Mouse (Mus musculus): ENCODE data around the gene Ell3. TPM values are rescaled to one million over a fixed set of nuclear protein-coding genes. Genes with fewer than 3 reads are reported as not detected.
A peak's percentile ranks its signal among the peaks of the same experiment; 100 is the strongest.

Ell3 gene
- polyA plus RNA-seq, 1 experiment = 22.8 TPM

DNA sequence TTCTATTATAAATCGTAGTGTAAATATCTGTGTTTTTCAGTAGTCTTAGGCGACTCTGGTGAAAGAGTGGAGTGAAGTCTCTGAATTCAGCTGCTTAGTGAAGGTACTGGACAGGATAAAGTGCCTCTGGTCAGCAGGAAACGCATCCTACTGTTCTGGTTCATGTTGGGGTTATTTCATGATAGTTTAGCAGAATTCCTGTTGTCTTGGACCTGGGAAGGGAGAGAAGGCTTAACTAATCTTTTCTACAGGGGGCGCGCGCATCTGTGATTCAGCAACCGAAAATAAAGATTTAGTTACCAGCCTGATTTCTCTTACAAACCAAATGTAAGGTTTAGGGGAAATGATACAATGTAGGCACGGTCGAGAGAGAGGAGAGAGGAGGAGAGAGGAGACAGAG lies 4.1 kb upstream of the Ell3 start:
- peak overlapping the region; percentile 65; the same call in 1 of the 2 replicates for H3K4me3 ChIP-seq (ENCODE audit: extremely low read depth, insufficient read depth, insufficient read length)
- TF ChIP-seq CTCF (IDR thresholded peaks at IDR 0.05; ENCODE audit: extremely low read depth, insufficient read depth, insufficient read length, insufficient replicate concordance) = no peak
- TF ChIP-seq POLR2A (IDR thresholded peaks at IDR 0.05; ENCODE audit: low read depth, low read length) = no peak
- WGBS = 11% methylated on average over 9 of the region's 9 CpGs
- H3K27me3 ChIP-seq (ENCODE audit: control insufficient read depth, insufficient read depth, low read length) = no peaks in the 10 kb centered on the region
- H3K36me3 ChIP-seq (ENCODE audit: control insufficient read depth, insufficient read depth, low read length) = peaks cover 9% of the 10 kb centered on the region
- peak overlapping the region; percentile 86; the same call in 1 of the 2 replicates for H3K27ac ChIP-seq (ENCODE audit: insufficient read depth, low read length)
- DNase-seq (ENCODE audit: low read depth in 1 of 2, low spot score in 2 of 2) = peak; percentile 11 to 37
- peaks cover 6% of the 10 kb centered on the region for H3K4me1 ChIP-seq (ENCODE audit: control insufficient read depth, insufficient read depth, insufficient read length)

DNA sequence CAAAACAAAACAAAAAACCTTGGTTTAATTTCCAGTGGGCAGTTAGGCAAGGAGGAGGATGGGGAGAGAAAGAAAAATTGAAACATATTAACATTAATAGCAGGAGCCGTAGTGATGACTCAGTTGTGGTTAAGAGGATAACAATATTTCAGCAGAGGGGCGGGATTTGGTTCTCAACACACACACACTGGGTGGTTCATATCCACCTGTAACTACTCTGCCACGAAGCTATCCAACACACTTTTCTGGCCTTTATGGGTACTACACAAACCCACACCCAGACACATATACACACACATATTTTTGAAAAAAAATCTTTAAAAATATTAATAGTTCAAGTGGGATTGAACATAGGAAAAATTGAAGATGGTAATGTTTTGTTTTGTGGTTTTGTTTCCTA lies 2.9 kb upstream of the Ell3 start:
- Histone ChIP-seq H3K4me1 (ENCODE audit: control insufficient read depth, insufficient read depth, insufficient read length) (peaks cover 11% of the 10 kb centered on the region), H3K36me3 (ENCODE audit: control insufficient read depth, insufficient read depth, low read length) (peaks cover 5% of the 10 kb centered on the region), H3K4me3 (ENCODE audit: extremely low read depth, insufficient read depth, insufficient read length) (no peak overlapping the region), H3K27me3 (ENCODE audit: control insufficient read depth, insufficient read depth, low read length) (no peaks in the 10 kb centered on the region), H3K27ac (ENCODE audit: insufficient read depth, low read length) (no peak overlapping the region)
- 60% methylated on average over 3 of the region's 3 CpGs for WGBS
- TF ChIP-seq CTCF (IDR thresholded peaks at IDR 0.05; ENCODE audit: extremely low read depth, insufficient read depth, insufficient read length, insufficient replicate concordance) (no peak), POLR2A (IDR thresholded peaks at IDR 0.05; ENCODE audit: low read depth, low read length) (no peak)
- no peak for DNase-seq (ENCODE audit: low read depth in 1 of 2, low spot score in 2 of 2)

DNA sequence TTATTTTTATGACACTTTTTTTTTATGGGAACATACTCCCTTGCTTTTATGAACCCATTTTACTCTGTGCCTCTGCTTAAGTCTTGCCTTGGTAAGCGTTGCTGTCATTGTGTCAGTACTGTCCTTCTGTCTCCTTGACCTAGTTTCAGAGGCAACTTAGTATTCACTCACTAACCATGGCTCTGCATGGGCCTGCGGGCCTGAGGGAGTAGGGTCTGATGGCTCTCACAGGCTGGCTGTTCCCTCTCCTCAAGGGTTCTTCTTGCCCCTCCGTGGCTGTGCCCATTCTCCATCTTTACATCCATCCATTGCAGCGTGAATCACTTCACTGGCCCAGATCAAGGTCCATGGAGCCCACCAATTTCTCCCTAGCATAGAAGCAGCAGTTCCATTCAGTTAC lies 2.4 kb upstream of the Ell3 start:
- peaks cover 11% of the 10 kb centered on the region for H3K4me1 ChIP-seq (ENCODE audit: control insufficient read depth, insufficient read depth, insufficient read length)
- 87% methylated on average over 4 of the region's 4 CpGs for WGBS
- TF ChIP-seq POLR2A (IDR thresholded peaks at IDR 0.05; ENCODE audit: low read depth, low read length) (no peak), CTCF (IDR thresholded peaks at IDR 0.05; ENCODE audit: extremely low read depth, insufficient read depth, insufficient read length, insufficient replicate concordance) (no peak)
- no peak overlapping the region for H3K4me3 ChIP-seq (ENCODE audit: extremely low read depth, insufficient read depth, insufficient read length)
- H3K27ac ChIP-seq (ENCODE audit: insufficient read depth, low read length) = no peak overlapping the region
- no peak for DNase-seq (ENCODE audit: low read depth in 1 of 2, low spot score in 2 of 2)
- H3K27me3 ChIP-seq (ENCODE audit: control insufficient read depth, insufficient read depth, low read length) = no peaks in the 10 kb centered on the region
- H3K36me3 ChIP-seq (ENCODE audit: control insufficient read depth, insufficient read depth, low read length) = peaks cover 5% of the 10 kb centered on the region

DNA sequence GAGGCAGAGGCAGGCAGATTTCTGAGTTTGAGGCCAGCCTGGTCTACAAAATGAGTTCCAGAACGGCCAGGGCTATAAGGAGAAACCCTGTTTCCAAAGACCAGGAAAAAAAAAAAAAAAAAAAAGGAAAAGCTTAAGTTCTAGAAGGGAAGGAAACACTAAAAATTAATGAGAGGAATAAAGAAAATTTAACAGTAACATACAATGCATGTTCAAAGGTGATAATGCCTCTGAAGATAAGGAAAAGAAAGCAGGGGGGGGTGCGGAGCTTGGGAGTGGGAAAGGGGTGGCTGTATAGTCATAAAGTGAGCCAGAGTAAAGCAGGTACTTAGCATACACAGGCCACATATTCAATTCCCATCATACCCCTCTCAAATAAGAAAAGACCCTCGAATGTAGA lies 1.0 kb upstream of the Ell3 start:
- H3K4me1 ChIP-seq (ENCODE audit: control insufficient read depth, insufficient read depth, insufficient read length) = peaks cover 6% of the 10 kb centered on the region; the same call in 1 of the 2 replicates
- H3K4me3 ChIP-seq (ENCODE audit: extremely low read depth, insufficient read depth, insufficient read length) = no peak overlapping the region
- no peak for TF ChIP-seq POLR2A (IDR thresholded peaks at IDR 0.05; ENCODE audit: low read depth, low read length)
- TF ChIP-seq CTCF (IDR thresholded peaks at IDR 0.05; ENCODE audit: extremely low read depth, insufficient read depth, insufficient read length, insufficient replicate concordance) = no peak
- no peak for DNase-seq (ENCODE audit: low read depth in 1 of 2, low spot score in 2 of 2)
- no peak overlapping the region for H3K27ac ChIP-seq (ENCODE audit: insufficient read depth, low read length)
- WGBS = 88% methylated on average over 3 of the region's 3 CpGs
- H3K36me3 ChIP-seq (ENCODE audit: control insufficient read depth, insufficient read depth, low read length) = no peaks in the 10 kb centered on the region
- no peaks in the 10 kb centered on the region for H3K27me3 ChIP-seq (ENCODE audit: control insufficient read depth, insufficient read depth, low read length)

DNA sequence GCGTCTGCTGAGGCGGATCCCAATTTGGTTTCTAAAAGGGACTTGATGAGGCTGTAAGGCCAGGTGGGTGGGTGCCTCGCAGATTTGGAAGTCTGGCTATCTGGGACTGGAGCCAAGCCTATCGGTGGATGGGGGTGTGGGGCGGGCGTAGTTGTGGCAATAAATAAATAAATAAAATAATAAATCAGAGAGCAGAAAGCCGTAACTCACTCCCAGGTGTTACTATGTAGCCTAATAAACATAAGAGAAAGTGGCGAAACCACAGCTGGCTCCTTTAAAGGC lies 1.1 kb downstream of the Ell3 start:
- 6% methylated on average over 8 of the region's 8 CpGs for WGBS
- TF ChIP-seq CTCF (IDR thresholded peaks at IDR 0.05; ENCODE audit: extremely low read depth, insufficient read depth, insufficient read length, insufficient replicate concordance) (no peak), POLR2A (IDR thresholded peaks at IDR 0.05; ENCODE audit: low read depth, low read length) (no peak)
- DNase-seq (ENCODE audit: low read depth in 1 of 2, low spot score in 2 of 2) = peak in 1 of 2 experiments; percentile 8
- Histone ChIP-seq H3K27ac (ENCODE audit: insufficient read depth, low read length) (peak overlapping the region; percentile 58), H3K4me3 (ENCODE audit: extremely low read depth, insufficient read depth, insufficient read length) (peak overlapping the region; percentile 69; the same call in 1 of the 2 replicates), H3K27me3 (ENCODE audit: control insufficient read depth, insufficient read depth, low read length) (no peaks in the 10 kb centered on the region), H3K36me3 (ENCODE audit: control insufficient read depth, insufficient read depth, low read length) (peaks cover 7% of the 10 kb centered on the region), H3K4me1 (ENCODE audit: control insufficient read depth, insufficient read depth, insufficient read length) (peaks cover 5% of the 10 kb centered on the region; the same call in 1 of the 2 replicates)

DNA sequence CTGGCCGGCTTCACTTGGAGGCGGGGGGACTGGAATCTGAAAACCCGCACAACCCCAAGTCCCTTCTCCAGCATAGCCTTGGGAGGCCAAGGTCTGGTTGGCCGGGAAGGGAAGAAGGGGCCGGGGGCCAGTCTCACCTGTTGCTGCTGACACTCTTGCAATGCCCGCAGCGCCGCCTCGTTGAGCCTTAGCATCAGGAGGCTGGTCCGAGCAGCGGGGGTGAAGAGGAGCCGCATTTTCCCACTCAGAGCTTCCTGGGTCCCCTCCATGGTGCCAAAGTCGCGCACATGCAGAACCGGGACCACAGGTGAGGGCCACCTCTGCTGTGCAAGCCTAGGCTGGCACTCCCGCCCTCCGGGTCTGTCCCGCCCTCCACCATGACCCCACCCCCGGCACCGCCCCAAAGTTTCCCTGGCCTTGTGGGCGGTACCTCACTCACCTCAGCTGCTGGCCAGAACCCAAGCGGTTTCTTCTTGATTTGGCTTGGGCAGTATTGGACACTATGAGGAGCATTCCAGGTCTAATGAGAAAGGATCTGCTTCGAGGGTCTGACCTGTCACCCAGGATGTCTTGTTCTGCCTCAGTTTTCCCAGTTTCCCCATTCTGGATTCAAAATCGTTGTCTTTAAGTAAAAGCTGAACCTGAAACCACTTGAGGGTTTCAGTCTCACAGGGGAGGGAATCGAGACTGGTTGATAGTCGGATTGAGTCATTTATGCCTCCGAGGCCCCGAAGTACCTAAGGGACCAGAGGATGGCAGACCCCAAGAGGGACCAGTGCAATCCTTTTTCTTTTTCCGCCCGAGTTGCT lies 1.6 kb downstream of the Ell3 start:
- 1% methylated on average over 30 of the region's 30 CpGs for WGBS
- Histone ChIP-seq H3K4me1 (ENCODE audit: control insufficient read depth, insufficient read depth, insufficient read length) (peaks cover 5% of the 10 kb centered on the region; the same call in 1 of the 2 replicates), H3K36me3 (ENCODE audit: control insufficient read depth, insufficient read depth, low read length) (peaks cover 11% of the 10 kb centered on the region), H3K27ac (ENCODE audit: insufficient read depth, low read length) (peak overlapping the region; percentile 58), H3K27me3 (ENCODE audit: control insufficient read depth, insufficient read depth, low read length) (no peaks in the 10 kb centered on the region), H3K4me3 (ENCODE audit: extremely low read depth, insufficient read depth, insufficient read length) (peak overlapping the region; percentile 69)
- TF ChIP-seq CTCF (IDR thresholded peaks at IDR 0.05; ENCODE audit: extremely low read depth, insufficient read depth, insufficient read length, insufficient replicate concordance) = no peak
- TF ChIP-seq POLR2A (IDR thresholded peaks at IDR 0.05; ENCODE audit: low read depth, low read length) = no peak
- peak; percentile 53 to 81 for DNase-seq (ENCODE audit: low read depth in 1 of 2, low spot score in 2 of 2)

DNA sequence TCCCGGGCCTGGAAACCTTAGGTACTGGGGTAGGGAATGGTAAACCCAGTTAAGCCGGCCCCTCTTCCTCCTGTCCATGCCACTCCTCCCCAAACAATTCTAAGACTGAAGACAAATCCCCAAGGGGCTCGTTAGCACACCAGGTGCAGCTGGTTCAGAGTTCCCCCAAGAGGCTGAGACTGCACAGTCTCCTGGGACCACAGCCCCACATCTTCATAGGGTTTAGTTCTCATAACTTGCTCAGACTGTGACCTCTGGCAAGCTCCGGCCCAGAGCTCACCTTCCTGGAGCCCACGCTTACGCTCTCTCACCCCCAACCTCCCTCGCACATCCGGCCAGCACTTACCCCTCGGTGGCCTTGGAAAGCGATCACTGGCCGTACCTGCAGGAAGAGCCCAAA lies 2.3 kb downstream of the Ell3 start:
- TF ChIP-seq POLR2A (IDR thresholded peaks at IDR 0.05; ENCODE audit: low read depth, low read length) (no peak), CTCF (IDR thresholded peaks at IDR 0.05; ENCODE audit: extremely low read depth, insufficient read depth, insufficient read length, insufficient replicate concordance) (no peak)
- Histone ChIP-seq H3K4me1 (ENCODE audit: control insufficient read depth, insufficient read depth, insufficient read length) (peaks cover 5% of the 10 kb centered on the region; the same call in 1 of the 2 replicates), H3K27me3 (ENCODE audit: control insufficient read depth, insufficient read depth, low read length) (no peaks in the 10 kb centered on the region), H3K36me3 (ENCODE audit: control insufficient read depth, insufficient read depth, low read length) (peaks cover 11% of the 10 kb centered on the region), H3K4me3 (ENCODE audit: extremely low read depth, insufficient read depth, insufficient read length) (peak overlapping the region; percentile 69), H3K27ac (ENCODE audit: insufficient read depth, low read length) (peak overlapping the region; percentile 57)
- WGBS = 14% methylated on average over 11 of the region's 11 CpGs
- DNase-seq (ENCODE audit: low read depth in 1 of 2, low spot score in 2 of 2) = peak; percentile 74 to 76
